Mouse (Mus musculus): ENCODE measurements around the gene Stk39.

Gene Stk39

DNA sequence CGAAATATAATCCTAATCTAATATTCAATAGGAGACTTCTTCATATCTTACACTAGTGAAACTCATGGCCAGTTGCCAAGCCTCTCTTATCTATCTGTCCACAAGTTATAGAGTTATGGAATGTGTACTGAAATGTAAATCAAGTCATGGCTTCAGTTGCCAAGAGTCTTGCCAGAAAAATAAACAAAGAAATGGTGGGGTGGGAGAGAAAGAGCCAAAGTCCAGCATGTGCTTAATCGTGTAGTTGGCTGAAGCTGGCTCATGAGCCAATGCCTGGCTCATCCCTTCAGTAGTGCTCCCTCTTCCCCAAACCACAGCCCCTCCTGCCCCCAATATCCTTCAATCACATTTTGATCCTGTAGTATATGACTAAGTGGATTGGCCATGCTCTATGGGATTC is 242.2 kb downstream of the Stk39 start:
- no peak for DNase-seq (ENCODE audit: low spot score)

- no peak for DNase-seq (ENCODE audit: low spot score)
Measured at GRCm38 (mm10) chr2:68229081-68229480, 243.0 kb downstream of the Stk39 start.

DNA sequence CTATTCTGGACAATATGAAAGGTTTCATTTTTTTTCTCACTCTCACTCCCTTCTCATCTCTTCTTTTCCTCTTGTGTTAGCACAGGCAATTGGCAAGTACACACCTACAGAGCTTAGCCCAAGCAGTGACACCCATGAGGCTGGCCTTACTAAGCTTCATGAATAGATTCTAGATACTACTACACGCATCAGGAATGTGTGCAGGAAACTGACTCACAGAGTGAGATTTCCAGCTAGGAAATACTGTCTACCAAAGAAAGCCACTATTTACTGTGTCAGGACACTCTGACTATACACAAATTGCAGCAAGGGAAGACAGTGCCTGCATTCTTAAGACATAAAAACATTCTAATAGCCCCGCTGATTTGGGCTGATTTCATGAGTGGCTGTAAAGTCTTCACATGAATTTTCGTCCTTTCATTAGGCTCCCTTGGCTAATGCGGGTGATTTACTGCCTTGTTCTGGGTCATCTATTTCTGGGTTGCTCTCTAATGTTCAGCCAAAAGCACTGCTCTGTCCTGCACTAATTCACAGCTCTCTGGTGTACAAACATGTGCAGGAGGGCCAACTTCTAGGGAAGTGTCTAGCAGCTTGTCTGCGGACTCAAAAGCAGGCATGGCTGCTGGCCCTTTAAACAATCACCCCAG is 249.7 kb downstream of the Stk39 start:
- DNase-seq (ENCODE audit: low spot score): no peak

- no peak for DNase-seq (ENCODE audit: low spot score)
Measured at GRCm38 (mm10) chr2:68221226-68221625, 250.8 kb downstream of the Stk39 start.

DNA sequence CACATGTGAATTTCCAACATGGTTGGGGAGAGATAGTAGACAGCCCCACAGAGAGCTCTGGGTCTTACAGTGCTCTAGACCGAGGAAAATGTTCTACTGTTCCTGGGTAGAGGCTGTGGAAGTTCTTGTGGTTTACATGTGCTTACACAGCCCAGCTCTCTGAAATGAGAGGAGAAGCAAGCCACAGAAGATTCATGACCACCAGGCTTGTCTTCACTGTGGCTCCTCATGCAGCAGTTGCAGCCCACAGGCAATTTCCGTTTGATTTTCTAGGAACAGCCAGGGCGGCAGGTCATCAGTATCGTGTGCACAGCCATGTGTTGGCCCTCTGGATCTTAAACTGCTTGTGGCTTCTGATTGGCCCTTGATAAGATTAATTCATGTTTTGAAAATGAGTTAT is 252.2 kb downstream of the Stk39 start:
- no peak for DNase-seq (ENCODE audit: low spot score)

GRCm38 (mm10) chr2:68215176-68215575 is 256.9 kb downstream of the Stk39 start:
- DNase-seq (ENCODE audit: low spot score): no peak

- no peak for DNase-seq (ENCODE audit: low spot score)
Measured at GRCm38 (mm10) chr2:68214400-68214799, 257.7 kb downstream of the Stk39 start.

DNA sequence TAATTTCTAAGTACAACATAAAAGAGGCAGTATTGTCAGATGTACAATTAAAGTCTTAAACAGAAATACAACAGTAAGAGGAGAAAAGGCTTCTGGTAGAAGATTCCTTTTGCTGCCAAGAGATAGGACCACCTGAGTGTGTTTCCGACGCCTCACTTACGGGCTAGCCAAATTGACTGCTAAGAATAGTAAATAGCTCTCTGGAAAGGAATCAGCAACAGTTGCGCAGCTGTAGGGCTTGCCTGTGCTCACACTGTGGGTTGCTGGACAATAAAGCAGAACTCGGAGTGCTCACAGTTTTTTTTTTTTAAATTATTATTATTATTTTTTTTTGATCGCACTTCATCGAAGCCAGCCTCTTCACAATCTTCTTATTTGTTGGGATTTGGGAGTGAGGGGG is 260.6 kb downstream of the Stk39 start:
- no peak for DNase-seq (ENCODE audit: low spot score)

DNA sequence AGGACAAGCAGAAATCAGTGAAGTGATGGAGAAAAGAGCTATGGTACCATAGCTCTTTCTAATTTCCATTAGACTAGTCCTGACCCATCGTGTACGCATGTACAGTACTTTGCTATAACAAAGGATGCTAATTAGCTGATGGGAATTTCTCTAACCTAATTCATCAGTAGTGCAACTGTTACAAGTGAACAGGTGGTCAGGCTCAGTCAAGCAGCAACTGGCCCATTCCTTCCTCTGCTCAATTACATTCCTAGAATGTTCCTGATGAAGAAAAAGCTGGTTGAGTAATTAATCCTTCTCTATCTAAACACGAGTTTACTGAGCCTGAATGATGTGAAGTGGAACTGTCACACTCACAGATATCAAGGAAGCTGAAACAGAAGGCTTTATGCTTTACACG is 275.8 kb downstream of the Stk39 start:
- no peak for DNase-seq (ENCODE audit: low spot score)

- no peak for DNase-seq (ENCODE audit: low spot score)
Measured at GRCm38 (mm10) chr2:68194444-68194843, 277.6 kb downstream of the Stk39 start.

- no peak for DNase-seq (ENCODE audit: low spot score)
Measured at GRCm38 (mm10) chr2:68193465-68193837, 278.6 kb downstream of the Stk39 start.

GRCm38 (mm10) chr2:68192605-68193464 is 279.2 kb downstream of the Stk39 start:
- DNase-seq (ENCODE audit: low spot score): no peak

GRCm38 (mm10) chr2:68176425-68176824 is 295.6 kb downstream of the Stk39 start:
- DNase-seq (ENCODE audit: low spot score): no peak

- DNase-seq (ENCODE audit: low spot score): no peak
Measured at GRCm38 (mm10) chr2:68171306-68171705, 300.8 kb downstream of the Stk39 start.

DNA sequence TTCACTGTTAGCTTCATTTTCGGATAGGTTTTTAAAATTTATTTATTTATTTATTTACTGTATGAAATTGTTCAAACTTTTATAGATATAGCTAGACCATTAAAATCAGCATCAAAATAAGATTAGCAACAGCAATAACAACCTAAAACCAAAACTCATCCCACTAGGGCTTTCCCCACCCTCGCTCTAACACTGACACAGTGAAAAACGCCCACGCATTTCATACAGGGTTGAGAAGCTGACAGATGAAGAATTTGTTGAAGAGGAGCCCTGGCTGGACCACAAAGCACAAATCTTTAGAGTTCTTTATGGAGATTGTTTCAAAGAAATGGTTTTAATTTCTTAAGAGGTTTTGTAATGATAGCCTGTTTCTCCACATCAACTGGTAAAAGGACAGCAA is 310.1 kb downstream of the Stk39 start:
- DNase-seq (ENCODE audit: low spot score): no peak

GRCm38 (mm10) chr2:68160566-68160965 is 311.5 kb downstream of the Stk39 start:
- DNase-seq (ENCODE audit: low spot score): no peak
